Mouse (Mus musculus) retina, embryonic 14.5 days (tissue): ENCODE data around the gene Cd72.

ENCODE experiments used
- DNase-seq: peaks from one replicate; pipeline ENCODE4 v3.0.0-alpha.2; 2015; ENCODE audit warnings: low spot score

Gene Cd72

DNA sequence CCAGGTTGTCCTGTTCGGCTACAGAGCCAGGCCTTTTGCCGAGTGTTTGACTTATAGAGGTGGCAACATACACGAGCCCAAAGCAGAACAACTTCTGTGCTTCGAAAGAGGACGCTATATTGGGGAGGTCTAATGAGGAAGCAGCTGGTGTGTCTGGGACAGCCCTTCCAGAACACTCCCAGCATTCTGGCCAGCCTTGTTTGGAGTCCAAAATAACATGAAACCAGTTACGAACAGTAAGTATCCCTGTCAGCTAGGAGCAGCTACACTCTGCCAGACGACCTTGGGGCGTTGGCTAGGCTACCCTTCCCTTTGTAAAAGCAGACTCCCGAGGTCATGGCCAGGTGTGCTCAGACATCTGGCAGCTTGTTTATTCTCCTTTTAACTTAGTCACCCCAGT is 52.2 kb downstream of the Cd72 start:
- DNase-seq = no peak

DNA sequence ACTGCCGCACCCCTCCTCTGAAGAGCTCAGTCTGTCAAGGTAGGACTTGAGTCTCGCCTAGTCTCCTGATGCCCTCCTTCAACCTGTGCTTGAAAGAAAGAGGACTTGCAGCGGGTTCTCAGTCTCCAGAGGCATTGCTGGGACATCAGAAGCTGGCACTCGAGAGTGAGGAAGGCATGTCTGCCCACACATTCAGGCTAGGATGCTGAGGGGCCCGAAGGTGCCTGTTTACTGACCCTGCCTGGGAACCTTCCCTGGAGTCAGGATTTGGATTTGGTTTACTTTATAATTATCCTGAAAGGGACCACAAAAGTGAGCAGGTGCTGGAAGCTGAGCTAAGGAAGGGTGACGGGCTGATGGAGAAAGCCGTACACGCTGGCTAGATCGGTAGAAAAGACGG is 52.9 kb downstream of the Cd72 start:
- DNase-seq = no peak

DNA sequence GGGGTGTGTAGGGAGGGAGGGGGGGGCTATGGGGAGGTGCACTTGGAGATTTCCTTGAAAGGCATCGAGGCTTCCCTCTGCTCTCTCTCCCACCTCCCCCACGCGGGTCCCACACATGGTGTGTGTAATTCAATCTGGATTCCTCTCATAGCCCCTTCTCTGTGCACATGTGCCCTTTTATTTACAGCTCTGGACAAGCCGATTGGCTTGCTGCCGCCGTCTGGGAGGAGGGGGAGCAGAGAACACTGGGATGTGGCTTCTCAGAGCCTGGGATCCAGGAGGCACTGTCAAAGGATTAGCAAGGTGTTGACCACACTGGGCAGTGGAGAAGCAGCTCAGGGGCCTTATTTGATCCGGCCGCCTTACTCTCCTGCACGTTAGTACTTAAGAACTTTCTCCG is 53.5 kb downstream of the Cd72 start:
- no peak for DNase-seq

DNA sequence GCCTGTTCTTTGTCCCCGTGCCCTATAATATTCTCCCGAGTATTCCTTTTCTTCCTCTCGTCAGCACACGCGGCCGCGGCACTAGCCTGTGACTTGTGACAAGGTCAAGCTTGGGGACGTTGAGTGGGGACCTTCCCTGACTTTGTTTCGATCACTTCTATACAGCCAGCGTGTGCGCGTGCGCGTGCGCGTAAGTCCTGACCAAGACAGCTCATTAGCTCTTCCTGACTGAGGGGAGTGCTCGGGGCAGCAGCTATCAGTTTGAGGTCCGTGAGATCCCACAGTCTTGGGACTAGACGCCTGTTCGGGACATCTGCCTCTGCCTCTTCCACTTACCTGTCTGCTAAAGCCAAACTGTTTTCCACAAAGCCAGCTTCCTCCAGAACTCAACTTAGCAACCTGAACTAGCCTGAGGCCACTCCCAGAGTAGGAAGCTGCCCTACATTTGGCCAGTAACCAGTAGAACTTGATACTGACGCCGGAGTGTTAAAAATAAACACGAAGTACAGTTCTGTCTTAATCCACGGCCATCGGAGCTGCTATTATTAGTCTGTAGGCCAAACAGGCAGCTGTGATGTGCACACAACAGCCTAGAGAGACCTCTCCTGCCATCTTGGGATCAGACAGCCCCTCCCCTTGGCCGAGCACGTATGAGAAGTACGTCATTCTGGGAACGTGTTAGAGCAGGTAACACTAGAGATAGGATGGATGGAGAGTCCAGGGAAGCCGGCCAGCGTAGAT is 54.9 kb downstream of the Cd72 start:
- DNase-seq = no peak

DNA sequence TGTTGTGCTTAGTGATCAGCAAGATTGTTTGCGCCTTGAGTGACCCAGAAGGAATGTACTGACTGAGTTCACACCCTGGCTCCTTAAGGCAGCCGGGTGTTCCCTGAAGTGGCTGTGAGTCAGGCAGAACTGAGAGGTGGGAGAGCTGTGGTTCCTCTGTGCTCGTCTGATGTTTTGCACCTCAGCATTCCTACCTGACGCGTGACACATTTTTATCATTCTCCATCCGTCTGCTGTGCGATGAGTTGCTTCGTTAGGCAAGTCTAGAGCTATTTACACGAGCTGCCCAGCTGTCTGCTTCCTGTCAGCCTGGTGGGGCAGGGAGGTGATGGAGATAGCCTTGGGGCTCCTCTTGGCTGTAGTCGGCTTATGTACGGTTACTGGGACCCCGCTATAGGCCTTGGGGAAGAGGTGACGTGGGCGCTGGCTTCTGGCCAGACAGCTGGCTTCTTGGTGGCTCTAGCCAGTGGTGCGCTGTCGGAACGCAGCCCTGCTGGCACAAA is 55.5 kb downstream of the Cd72 start:
- no peak for DNase-seq

DNA sequence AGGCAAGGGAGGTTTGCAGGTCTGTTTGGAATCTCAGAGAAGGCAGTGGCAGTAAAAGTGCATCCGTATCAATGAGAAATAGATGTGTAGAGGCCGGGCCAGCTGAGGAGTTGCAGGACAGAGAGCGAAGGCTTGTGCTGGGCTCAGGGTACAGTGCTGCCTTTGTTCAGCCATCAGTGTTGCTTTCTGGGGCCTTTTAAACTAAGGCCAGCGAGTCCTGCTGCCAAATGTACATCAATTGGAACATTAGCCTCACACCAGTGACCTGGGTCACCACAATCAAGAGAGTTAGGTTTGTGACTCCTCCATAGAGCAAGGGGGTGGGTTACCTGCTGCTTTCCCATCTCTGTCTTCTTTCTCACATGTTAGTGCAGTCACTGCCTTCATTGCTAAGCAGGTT is 56.4 kb downstream of the Cd72 start:
- DNase-seq = no peak
